Mouse (Mus musculus) ovary, postnatal 10 days (tissue): ENCODE results near the gene Abraxas1.

Experiments
- DNase-seq: peaks from one replicate; pipeline ENCODE4 v3.0.0; 2022; ENCODE audit warnings: low spot score

Gene Abraxas1

GRCm38 (mm10) chr5:100820483-100821184 lies at the start of gene Abraxas1:
TSS of gene Abraxas1 (minus strand) at chr5:100820965.
- peak; percentile 76 for DNase-seq

- DNase-seq, result no peak
Measured at GRCm38 (mm10) chr5:100869197-100869895, 48.6 kb upstream of the Abraxas1 start.

- no peak for DNase-seq
Measured at GRCm38 (mm10) chr5:100866183-100866582, 45.4 kb upstream of the Abraxas1 start.

- no peak for DNase-seq
Measured at GRCm38 (mm10) chr5:100864438-100864837, 43.7 kb upstream of the Abraxas1 start.

GRCm38 (mm10) chr5:100863091-100863490 lies 42.3 kb upstream of the Abraxas1 start:
- DNase-seq, result no peak

- DNase-seq, result no peak
Measured at GRCm38 (mm10) chr5:100861811-100862210, 41.0 kb upstream of the Abraxas1 start.

GRCm38 (mm10) chr5:100861140-100861539 lies 40.4 kb upstream of the Abraxas1 start:
- no peak for DNase-seq

- DNase-seq, result no peak
Measured at GRCm38 (mm10) chr5:100860417-100861053, 39.8 kb upstream of the Abraxas1 start.

GRCm38 (mm10) chr5:100856552-100856951 lies 35.8 kb upstream of the Abraxas1 start:
- DNase-seq, result no peak

GRCm38 (mm10) chr5:100853963-100854362 lies 33.2 kb upstream of the Abraxas1 start:
- DNase-seq, result no peak

- DNase-seq, result no peak
Measured at GRCm38 (mm10) chr5:100847143-100847542, 26.4 kb upstream of the Abraxas1 start.

- no peak for DNase-seq
Measured at GRCm38 (mm10) chr5:100846599-100846920, 25.8 kb upstream of the Abraxas1 start.

- peak; percentile 50 for DNase-seq
Measured at GRCm38 (mm10) chr5:100845848-100846598, 25.3 kb upstream of the Abraxas1 start.

- peak; percentile 3 for DNase-seq
Measured at GRCm38 (mm10) chr5:100845485-100845847, 24.7 kb upstream of the Abraxas1 start, which contains the start of gene Gpat3. TSS of gene Gpat3 (plus strand) at chr5:100845713.

GRCm38 (mm10) chr5:100844485-100844884 lies 23.7 kb upstream of the Abraxas1 start:
- DNase-seq, result no peak

GRCm38 (mm10) chr5:100837907-100838306 lies 17.1 kb upstream of the Abraxas1 start:
- DNase-seq, result no peak

- DNase-seq, result no peak
Measured at GRCm38 (mm10) chr5:100835862-100836538, 15.2 kb upstream of the Abraxas1 start.

GRCm38 (mm10) chr5:100833841-100834240 lies 13.1 kb upstream of the Abraxas1 start:
- no peak for DNase-seq

GRCm38 (mm10) chr5:100832680-100833079 lies 11.9 kb upstream of the Abraxas1 start:
- no peak for DNase-seq

GRCm38 (mm10) chr5:100828701-100829100 lies 7.9 kb upstream of the Abraxas1 start:
- no peak for DNase-seq

GRCm38 (mm10) chr5:100826531-100826930 lies 5.8 kb upstream of the Abraxas1 start:
- no peak for DNase-seq

GRCm38 (mm10) chr5:100825975-100826374 lies 5.2 kb upstream of the Abraxas1 start:
- DNase-seq, result no peak
